Mouse (Mus musculus) left cerebral cortex, adult 11 months (tissue): Measurements from ENCODE around the gene Btn2a2.

Experiments used
- DNase-seq: peaks from one replicate; pipeline ENCODE4 v3.0.0; 2022; ENCODE audit warnings: low spot score

Gene Btn2a2

GRCm38 (mm10) chr13:23488400-23489322 is at the start of gene Btn2a2:
Gene Btn2a2 (minus strand): TSS chr13:23488857.
- DNase-seq, result peak; percentile 63

GRCm38 (mm10) chr13:23538249-23538648 is 49.6 kb upstream of the Btn2a2 start:
- no peak for DNase-seq

DNA sequence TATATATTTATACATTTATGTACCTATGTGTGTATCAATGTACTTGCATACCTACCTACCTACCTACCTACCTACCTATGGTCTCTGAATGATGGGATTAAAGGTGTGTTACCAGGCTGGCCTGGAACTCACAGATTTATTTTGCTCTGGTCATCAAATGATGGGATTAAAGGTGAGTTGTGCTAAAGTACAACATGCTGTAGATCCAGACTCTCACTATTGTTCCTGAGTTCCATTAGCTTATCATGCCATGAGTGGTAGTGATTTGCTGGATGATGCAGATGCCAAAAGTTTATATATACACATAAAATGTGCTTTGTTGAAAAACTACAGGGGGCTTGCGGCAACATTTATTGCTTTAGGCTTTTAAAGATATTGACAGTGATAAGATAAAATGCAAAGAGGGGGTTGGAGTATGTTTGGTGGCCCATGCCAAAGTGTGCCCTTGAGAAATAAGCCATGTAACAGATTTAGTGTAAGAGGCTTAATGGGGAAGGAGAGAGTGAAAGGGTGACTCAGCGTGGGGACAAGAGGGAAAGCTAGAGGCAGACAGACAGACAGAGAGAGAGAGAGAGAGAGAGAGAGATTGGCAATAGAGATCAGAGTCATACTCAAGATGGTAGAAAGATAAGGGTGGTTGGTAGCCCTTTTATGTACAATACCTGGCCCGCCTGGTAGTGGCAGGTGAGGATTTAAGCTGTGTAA is 48.5 kb upstream of the Btn2a2 start:
- no peak for DNase-seq

- DNase-seq, result no peak
Observed at GRCm38 (mm10) chr13:23536076-23536822, 47.6 kb upstream of the Btn2a2 start.

GRCm38 (mm10) chr13:23535137-23536075 is 46.7 kb upstream of the Btn2a2 start, which contains the start of gene Hist1h3g:
Gene Hist1h3g (plus strand): TSS chr13:23535422.
- peak; percentile 91 for DNase-seq

DNA sequence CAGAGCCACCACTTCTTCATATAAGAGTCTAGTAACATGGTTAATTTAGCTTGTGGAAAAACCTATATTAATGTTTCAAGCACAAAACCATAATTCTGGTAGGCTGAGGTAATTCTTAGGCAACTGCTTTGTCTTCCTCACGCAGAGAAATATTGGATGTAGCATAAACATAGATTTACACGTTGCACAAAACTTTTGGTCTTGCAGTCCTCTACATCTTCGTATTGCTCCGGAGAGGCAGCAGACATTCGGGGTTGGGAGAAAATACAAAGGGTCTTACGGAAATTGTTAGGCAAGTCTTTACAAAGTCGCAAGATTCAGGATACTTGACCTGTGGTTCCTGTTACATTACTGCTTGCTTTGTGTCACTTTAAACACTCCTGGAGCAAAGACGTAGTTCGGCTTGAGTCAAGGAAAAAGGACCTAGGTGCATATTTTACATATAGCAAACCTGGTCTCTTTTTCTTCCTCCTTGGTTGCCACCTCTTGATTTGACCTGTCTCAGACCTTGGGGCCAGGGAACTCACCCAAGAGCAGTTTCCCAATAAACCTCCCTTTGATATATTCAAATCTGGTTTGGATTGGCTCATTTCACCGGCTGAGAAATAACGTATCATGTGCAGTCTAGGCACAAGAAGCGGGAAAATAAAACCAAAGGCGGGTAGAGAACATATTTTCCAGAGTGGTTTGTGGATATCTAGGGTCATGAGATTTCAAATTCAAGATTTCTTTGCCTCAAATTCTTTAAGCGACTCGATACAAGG is 45.9 kb upstream of the Btn2a2 start:
- no peak for DNase-seq

DNA sequence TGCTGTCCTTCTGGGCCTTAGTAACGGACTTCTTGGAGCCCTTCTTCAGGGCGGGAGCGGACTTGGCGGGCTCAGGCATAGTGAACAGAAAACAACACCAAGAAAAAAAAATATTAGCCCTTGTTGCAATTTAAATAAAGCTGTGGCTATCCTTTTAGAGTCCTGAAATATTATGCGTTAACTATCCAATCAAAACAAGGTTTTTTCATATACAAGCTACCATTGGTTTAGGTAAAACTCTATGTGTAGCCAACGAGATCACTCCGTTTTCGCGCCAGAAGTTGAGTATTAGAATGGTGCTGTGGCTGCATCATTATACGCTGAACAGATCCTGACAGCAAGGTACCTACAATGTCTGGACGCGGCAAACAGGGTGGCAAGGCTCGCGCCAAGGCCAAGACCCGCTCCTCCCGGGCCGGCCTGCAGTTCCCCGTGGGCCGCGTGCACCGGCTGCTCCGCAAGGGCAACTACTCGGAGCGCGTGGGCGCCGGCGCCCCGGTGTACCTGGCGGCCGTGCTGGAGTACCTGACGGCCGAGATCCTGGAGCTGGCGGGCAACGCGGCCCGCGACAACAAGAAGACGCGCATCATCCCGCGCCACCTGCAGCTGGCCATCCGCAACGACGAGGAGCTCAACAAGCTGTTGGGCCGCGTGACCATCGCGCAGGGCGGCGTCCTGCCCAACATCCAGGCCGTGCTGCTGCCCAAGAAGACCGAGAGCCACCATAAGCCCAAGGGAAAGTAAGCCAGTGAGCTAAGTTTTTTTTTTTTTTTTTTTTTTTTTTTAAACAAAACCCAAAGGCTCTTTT is 45.1 kb upstream of the Btn2a2 start, which contains the start of gene Hist1h2af:
Gene Hist1h2af, plus strand, starts transcription at position 347 of the 808 bp plus-strand sequence.
- DNase-seq, result peak; percentile 77

- DNase-seq, result no peak
Observed at GRCm38 (mm10) chr13:23532262-23533075, 43.8 kb upstream of the Btn2a2 start.

DNA sequence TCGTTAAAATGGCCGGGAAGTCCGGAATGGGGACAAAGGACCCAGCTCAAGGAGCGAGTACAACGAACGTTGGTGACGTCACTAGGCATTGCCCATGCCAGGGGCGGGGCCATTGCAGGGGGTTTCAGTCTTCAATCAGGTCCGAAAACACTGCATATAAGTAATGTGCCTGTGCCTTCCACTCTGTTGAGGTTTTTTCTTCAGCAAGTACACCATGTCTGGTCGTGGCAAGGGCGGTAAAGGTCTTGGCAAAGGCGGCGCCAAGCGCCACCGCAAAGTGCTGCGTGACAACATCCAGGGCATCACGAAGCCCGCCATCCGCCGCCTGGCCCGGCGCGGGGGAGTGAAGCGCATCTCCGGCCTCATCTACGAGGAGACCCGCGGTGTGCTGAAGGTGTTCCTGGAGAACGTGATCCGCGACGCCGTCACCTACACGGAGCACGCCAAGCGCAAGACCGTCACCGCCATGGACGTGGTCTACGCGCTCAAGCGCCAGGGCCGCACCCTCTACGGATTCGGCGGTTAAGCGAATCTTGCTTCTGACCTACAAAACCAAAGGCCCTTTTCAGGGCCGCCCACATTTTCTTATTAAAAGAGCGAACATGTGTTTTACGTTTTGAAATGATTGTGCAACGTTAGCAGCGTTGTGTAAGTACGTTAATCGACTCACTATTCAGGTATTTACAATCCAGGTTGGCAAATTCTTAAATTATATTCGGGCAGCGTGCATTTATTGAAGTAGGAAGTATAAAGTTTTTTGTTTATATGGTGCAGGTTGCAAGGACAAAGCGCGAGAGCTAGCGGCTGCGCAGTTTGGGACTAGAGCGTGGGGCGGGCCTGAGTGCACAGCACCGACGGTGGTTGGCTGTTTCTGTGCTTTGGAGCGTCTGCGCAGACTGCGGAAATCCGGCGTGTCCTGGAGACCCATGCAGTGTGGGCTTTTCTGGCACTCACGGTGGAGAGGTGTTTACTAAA is 42.5 kb upstream of the Btn2a2 start, which contains the start of gene Hist1h4h:
Gene Hist1h4h, plus strand, starts transcription at position 150 of the 975 bp plus-strand sequence.
- peak; percentile 98 for DNase-seq

GRCm38 (mm10) chr13:23530181-23530900 is 41.7 kb upstream of the Btn2a2 start:
- DNase-seq, result peak; percentile 81

DNA sequence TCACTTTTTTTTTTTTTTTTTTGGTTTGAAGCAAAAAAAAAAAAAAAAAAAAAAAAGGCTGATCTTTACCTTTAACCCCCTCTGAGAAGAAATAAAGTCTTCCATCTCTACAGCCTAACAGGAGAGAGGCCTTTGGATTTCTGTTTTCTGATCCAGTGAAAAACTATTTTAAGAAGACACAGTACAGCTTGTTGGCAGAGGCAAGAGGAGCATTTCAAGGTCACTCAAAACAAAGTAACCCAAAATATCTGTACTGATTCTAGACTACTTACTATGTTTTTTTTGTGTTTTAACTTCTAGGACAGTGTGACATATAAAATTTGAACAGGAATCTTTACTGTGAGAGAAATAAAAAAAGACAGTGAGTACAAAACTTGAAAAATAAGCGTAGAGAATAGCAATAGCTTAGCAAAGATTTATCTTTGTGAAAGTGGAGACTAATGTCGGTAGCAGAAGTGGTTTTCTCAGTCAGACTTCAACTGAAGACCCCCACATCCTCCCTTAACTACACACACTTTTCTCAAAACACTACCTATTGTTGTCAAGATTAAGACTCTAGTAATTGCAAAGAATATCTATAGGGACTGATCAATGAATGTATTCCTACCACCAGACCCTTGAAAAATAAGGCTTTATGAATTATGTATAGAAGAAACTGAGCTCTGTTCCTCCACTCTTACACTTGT is 41.0 kb upstream of the Btn2a2 start:
- no peak for DNase-seq

DNA sequence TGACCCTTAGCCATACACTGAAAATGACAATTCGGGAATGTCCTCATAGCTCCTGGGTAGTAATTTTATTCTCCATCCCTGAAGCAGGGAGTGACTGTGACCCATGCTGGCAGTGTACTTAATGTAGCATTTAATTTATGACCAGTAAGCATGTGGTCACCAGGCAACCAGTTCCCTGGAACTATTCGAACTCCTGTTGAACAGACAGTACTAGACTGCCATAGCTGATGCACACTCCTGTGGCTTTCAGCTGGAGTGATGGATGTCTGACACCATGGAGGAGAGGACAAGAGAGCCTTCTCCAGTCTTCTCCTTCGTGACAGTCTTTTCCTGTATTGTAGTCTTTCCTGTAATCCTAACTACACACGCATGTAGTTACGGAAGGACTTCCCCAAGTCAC is 40.3 kb upstream of the Btn2a2 start:
- DNase-seq, result no peak

- peak; percentile 91 for DNase-seq
Observed at GRCm38 (mm10) chr13:23526312-23526711, 37.7 kb upstream of the Btn2a2 start.

DNA sequence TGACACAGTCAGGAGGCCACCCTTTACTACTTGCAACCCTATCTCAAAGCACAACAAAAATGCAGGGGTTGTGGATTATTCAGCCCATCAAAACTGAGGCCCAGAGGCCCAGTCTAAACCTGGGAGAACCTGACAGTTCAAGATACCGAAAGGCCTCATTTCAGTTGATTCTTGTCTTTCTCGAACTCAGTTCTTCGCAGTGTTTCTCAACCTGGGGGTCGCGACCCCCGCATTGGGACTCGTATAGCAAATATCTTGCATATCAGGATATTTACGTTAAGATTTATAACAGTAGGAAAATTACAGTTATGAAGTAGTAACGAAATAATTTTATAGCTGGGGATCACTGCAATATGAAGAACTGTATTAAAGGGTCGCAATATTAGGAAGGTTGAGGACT is 37.2 kb upstream of the Btn2a2 start:
- DNase-seq, result no peak

- no peak for DNase-seq
Observed at GRCm38 (mm10) chr13:23524654-23525053, 36.0 kb upstream of the Btn2a2 start.

DNA sequence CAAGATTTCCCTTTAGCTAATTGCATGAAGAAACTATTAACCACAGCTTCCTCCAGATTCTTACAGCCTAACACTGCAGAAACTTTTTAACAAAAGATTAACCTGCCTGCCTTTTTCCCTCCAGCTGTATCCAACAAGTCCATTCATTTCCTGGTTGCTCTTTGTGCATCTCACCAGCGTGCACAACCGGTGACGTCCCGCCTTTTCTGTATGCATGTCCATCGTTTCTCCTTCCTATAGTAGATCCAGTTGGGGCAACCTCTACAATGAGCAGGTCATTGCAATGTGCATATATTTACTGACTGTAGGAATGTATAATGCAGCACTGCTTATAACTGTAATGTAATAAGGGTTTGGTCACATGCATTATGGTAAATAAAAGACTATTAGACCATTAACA is 35.3 kb upstream of the Btn2a2 start:
- DNase-seq, result no peak
